ENCODE assay signal across 8 mouse cellular contexts in the genomic region with DNA sequence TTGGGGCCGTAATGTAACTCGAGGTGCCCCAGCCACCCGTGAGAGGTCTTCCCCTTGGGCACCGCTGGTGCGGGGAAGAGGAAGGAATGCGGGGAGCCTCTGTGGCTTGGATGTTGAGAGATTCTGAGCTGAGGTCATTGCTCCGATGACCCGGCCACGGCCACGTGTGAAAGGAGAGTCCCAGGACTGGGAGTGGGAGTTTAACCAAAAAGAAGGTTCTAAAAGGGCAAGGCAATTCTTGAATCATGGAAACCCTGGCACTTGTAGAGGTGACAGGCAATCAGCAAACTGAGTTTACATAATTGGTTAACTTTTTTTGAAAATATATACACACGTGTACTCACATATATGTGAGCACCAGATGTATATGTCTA. TPM values are rescaled to one million over a fixed set of nuclear protein-coding genes. Genes with fewer than 3 reads are reported as not detected.
A peak's percentile ranks its signal among the peaks of the same experiment; 100 is the strongest.
DNase-seq lines count a peak whose midpoint lies in the region; ATAC-seq and TF ChIP-seq lines count a peak whose summit lies in the region.

No protein-coding gene starts in this region.

- WGBS in liver, embryonic 13.5 days (ENCODE audit: insufficient replicate concordance) = 7% methylated on average over 11 of the region's 11 CpGs
- WGBS in stomach, postnatal 0 days = 12% methylated on average over 11 of the region's 11 CpGs

- peak overlapping the region; percentile 97 for H3K4me3 ChIP-seq in testis, adult 2 months (ENCODE audit: control insufficient read depth, low read depth, low read length)
- peak overlapping the region; percentile 49 for H3K4me3 ChIP-seq in liver, embryonic 13.5 days (replicated peaks)
- peak overlapping the region; percentile 48 for H3K4me3 ChIP-seq in stomach, postnatal 0 days (ENCODE audit: low read depth, low read length)

- H3K9ac ChIP-seq in liver, embryonic 13.5 days = no peak overlapping the region
- H3K9ac ChIP-seq in stomach, postnatal 0 days (ENCODE audit: low read length) = no peak overlapping the region; the same call in 1 of the 2 replicates

- peak; percentile 14 for DNase-seq in embryo, embryonic 10.5 days (ENCODE audit: low spot score)
- no peak for DNase-seq in embryo, embryonic 11 days
- DNase-seq in testis, postnatal 14 days (ENCODE audit: low spot score) = no peak
- DNase-seq in liver, embryonic 13.5 days = no peak
- no peak for DNase-seq in stomach, postnatal 0 days (ENCODE audit: low spot score)
- no peak for DNase-seq in adrenal gland, postnatal 25 days
- no peak for DNase-seq in cerebellum, postnatal 10 days

- no peaks in the 10 kb centered on the region for H3K36me3 ChIP-seq in testis, adult 2 months (ENCODE audit: control insufficient read depth, insufficient read depth, low read length)
- H3K36me3 ChIP-seq in liver, embryonic 13.5 days = no peaks in the 10 kb centered on the region
- H3K36me3 ChIP-seq in stomach, postnatal 0 days (ENCODE audit: control insufficient read depth, insufficient read depth, low read length) = no peaks in the 10 kb centered on the region

- no peaks in the 10 kb centered on the region for H3K9me3 ChIP-seq in liver, embryonic 13.5 days (replicated peaks)
- H3K9me3 ChIP-seq in stomach, postnatal 0 days (ENCODE audit: control insufficient read depth, low read length) = no peaks in the 10 kb centered on the region

- no peak for ATAC-seq in liver, embryonic 13.5 days (ENCODE audit: low read depth)
- no peak for ATAC-seq in stomach, postnatal 0 days (ENCODE audit: low FRiP score, low TSS enrichment)

- H3K27ac ChIP-seq in testis, adult 2 months (ENCODE audit: control insufficient read depth, insufficient read depth, low read depth, low read length) = peak overlapping the region; percentile 92
- no peak overlapping the region for H3K27ac ChIP-seq in liver, embryonic 13.5 days
- H3K27ac ChIP-seq in stomach, postnatal 0 days (replicated peaks) = no peak overlapping the region

- H3K4me1 ChIP-seq in testis, adult 2 months (ENCODE audit: control insufficient read depth, insufficient read depth, low read length) = peaks cover 11% of the 10 kb centered on the region
- H3K4me1 ChIP-seq in liver, embryonic 13.5 days (replicated peaks) = 0 out of 2 replicates have a peak, but pooled peaks cover 7% of the 10 kb centered on the region
- no peaks in the 10 kb centered on the region; the same call in none of the 2 replicates for H3K4me1 ChIP-seq in stomach, postnatal 0 days (replicated peaks; ENCODE audit: control insufficient read depth, insufficient read depth)

- TF ChIP-seq POLR2A in testis, adult 2 months (IDR thresholded peaks at IDR 0.05; ENCODE audit: control insufficient read depth, low read depth, low read length) = 0 out of 2 replicates have a peak, but pooled peaks have one; percentile 9

- H3K27me3 ChIP-seq in testis, adult 2 months (ENCODE audit: control insufficient read depth, insufficient read depth, low read length) = no peaks in the 10 kb centered on the region
- H3K27me3 ChIP-seq in liver, embryonic 13.5 days = peaks cover 36% of the 10 kb centered on the region
- no peaks in the 10 kb centered on the region for H3K27me3 ChIP-seq in stomach, postnatal 0 days (ENCODE audit: control insufficient read depth, insufficient read depth, low read length)

- TF ChIP-seq CTCF in testis, adult 2 months (IDR thresholded peaks at IDR 0.05; ENCODE audit: control insufficient read depth, insufficient read depth, insufficient replicate concordance, low read depth, low read length) = no peak
- no peak for TF ChIP-seq CTCF in stomach, postnatal 0 days (IDR thresholded peaks at IDR 0.05; ENCODE audit: low read depth)

- TF ChIP-seq EP300 in stomach, postnatal 0 days (optimal IDR thresholded peaks at IDR 0.05) = no peak

- peak overlapping the region; percentile 65 for H3K4me2 ChIP-seq in liver, embryonic 13.5 days
- peak overlapping the region; percentile 91 for H3K4me2 ChIP-seq in stomach, postnatal 0 days (replicated peaks; ENCODE audit: low read depth)

RNA-seq across cellular contexts. Expression of a gene that starts 0.4 kb away (rescaled TPM):
- polyA plus RNA-seq in testis, adult 2 months (2012; rRNA removed) = 144 and 152 TPM in 2 replicates
- polyA plus RNA-seq in liver, embryonic 13.5 days (2015; fragmentation: Nextera tagmentation; extraction: Ambion mirVana) = 0.20 and 0.34 TPM in 2 replicates
- polyA plus RNA-seq in stomach, postnatal 0 days (2015; fragmentation: Nextera tagmentation; extraction: Ambion mirVana) = 0.32 and 0.67 TPM in 2 replicates
- not detected in 2 replicates for total RNA-seq in adrenal gland, postnatal 25 days (2021)

RNA-seq across cellular contexts. Expression of a gene that starts 56.2 kb away (rescaled TPM):
- 11.1 and 12.9 TPM in 2 replicates for polyA plus RNA-seq in testis, adult 2 months (2012; rRNA removed)
- polyA plus RNA-seq in liver, embryonic 13.5 days (2015; fragmentation: Nextera tagmentation; extraction: Ambion mirVana) = 9.8 and 11.9 TPM in 2 replicates
- polyA plus RNA-seq in stomach, postnatal 0 days (2015; fragmentation: Nextera tagmentation; extraction: Ambion mirVana) = 14.4 and 16.1 TPM in 2 replicates
- 40.9 and 57.9 TPM in 2 replicates for total RNA-seq in adrenal gland, postnatal 25 days (2021)

Comparison
In these comparisons a context has a peak if more than half of its experiments do, and no peak if none do; other contexts are left out.
1. RNA of a gene that starts 0.4 kb away (polyA plus RNA-seq): 144 to 152 TPM in testis, adult 2 months; 0.32 to 0.67 TPM in stomach, postnatal 0 days and 0.20 to 0.34 TPM in liver, embryonic 13.5 days; every median in the first group is over 10 times any median in the second.
2. Peak in every context shown above with its lines, with median percentiles within 50 percentile points of each other: H3K4me3 ChIP-seq.